Mouse (Mus musculus): Measurements from ENCODE around the gene Rab21.

Gene Rab21

GRCm38 (mm10) chr10:115315473-115316171 lies at the start of gene Rab21:
Rab21 (minus strand) TSS chr10:115315594.
- DNase-seq (ENCODE audit: extremely low read depth, low read depth, low spot score): no peak

- DNase-seq (ENCODE audit: extremely low read depth, low read depth, low spot score): no peak
These were observed 47.8 kb upstream of the Rab21 start for GRCm38 (mm10) chr10:115363151-115363550.

- DNase-seq (ENCODE audit: extremely low read depth, low read depth, low spot score): no peak
These were observed 47.2 kb upstream of the Rab21 start for GRCm38 (mm10) chr10:115362623-115362964.

GRCm38 (mm10) chr10:115361840-115362622 lies 46.6 kb upstream of the Rab21 start, which contains the start of gene Tmem19:
Tmem19 (minus strand) TSS chr10:115362501.
- no peak for DNase-seq (ENCODE audit: extremely low read depth, low read depth, low spot score)

- DNase-seq (ENCODE audit: extremely low read depth, low read depth, low spot score): no peak
These were observed 43.7 kb upstream of the Rab21 start for GRCm38 (mm10) chr10:115359066-115359465.

GRCm38 (mm10) chr10:115358216-115358919 lies 43.0 kb upstream of the Rab21 start:
- no peak for DNase-seq (ENCODE audit: extremely low read depth, low read depth, low spot score)

GRCm38 (mm10) chr10:115356106-115356505 lies 40.7 kb upstream of the Rab21 start:
- DNase-seq (ENCODE audit: extremely low read depth, low read depth, low spot score): no peak

- DNase-seq (ENCODE audit: extremely low read depth, low read depth, low spot score): no peak
These were observed 39.6 kb upstream of the Rab21 start for GRCm38 (mm10) chr10:115355016-115355415.

GRCm38 (mm10) chr10:115354553-115354952 lies 39.2 kb upstream of the Rab21 start:
- no peak for DNase-seq (ENCODE audit: extremely low read depth, low read depth, low spot score)

GRCm38 (mm10) chr10:115350810-115351397 lies 35.5 kb upstream of the Rab21 start:
- DNase-seq (ENCODE audit: extremely low read depth, low read depth, low spot score): no peak

GRCm38 (mm10) chr10:115349509-115349908 lies 34.1 kb upstream of the Rab21 start:
- no peak for DNase-seq (ENCODE audit: extremely low read depth, low read depth, low spot score)

- no peak for DNase-seq (ENCODE audit: extremely low read depth, low read depth, low spot score)
These were observed 33.6 kb upstream of the Rab21 start for GRCm38 (mm10) chr10:115349029-115349428.

GRCm38 (mm10) chr10:115348131-115348530 lies 32.7 kb upstream of the Rab21 start:
- DNase-seq (ENCODE audit: extremely low read depth, low read depth, low spot score): no peak

- no peak for DNase-seq (ENCODE audit: extremely low read depth, low read depth, low spot score)
These were observed 31.1 kb upstream of the Rab21 start for GRCm38 (mm10) chr10:115346444-115346843.

- no peak for DNase-seq (ENCODE audit: extremely low read depth, low read depth, low spot score)
These were observed 27.5 kb upstream of the Rab21 start for GRCm38 (mm10) chr10:115342771-115343425.

- DNase-seq (ENCODE audit: extremely low read depth, low read depth, low spot score): no peak
These were observed 24.5 kb upstream of the Rab21 start for GRCm38 (mm10) chr10:115339820-115340328.

- no peak for DNase-seq (ENCODE audit: extremely low read depth, low read depth, low spot score)
These were observed 21.5 kb upstream of the Rab21 start for GRCm38 (mm10) chr10:115336901-115337300.

GRCm38 (mm10) chr10:115333528-115333927 lies 18.1 kb upstream of the Rab21 start:
- DNase-seq (ENCODE audit: extremely low read depth, low read depth, low spot score): peak; percentile 94

GRCm38 (mm10) chr10:115332997-115333396 lies 17.6 kb upstream of the Rab21 start:
- no peak for DNase-seq (ENCODE audit: extremely low read depth, low read depth, low spot score)

- no peak for DNase-seq (ENCODE audit: extremely low read depth, low read depth, low spot score)
These were observed 17.1 kb upstream of the Rab21 start for GRCm38 (mm10) chr10:115332420-115332952.
